Mouse (Mus musculus) heart, postnatal 4 days (tissue): ENCODE data around the gene Lipn. TPM values are rescaled to one million over a fixed set of nuclear protein-coding genes. Genes with fewer than 3 reads are reported as not detected.

ENCODE experiments used
- DNase-seq: peaks from one replicate; pipeline ENCODE4 v3.0.0; 2021
- total RNA-seq, 2 experiments: library from RNA; stranded (reverse); gene quantifications; 2 replicates each; pipeline ENCODE4 v1.2.3; 2021

Lipn gene
- total RNA-seq: not detected

GRCm38 (mm10) chr19:34066779-34067472 lies at the start of gene Lipn:
TSS of gene Lipn (plus strand) at chr19:34067358.
- no peak for DNase-seq

- no peak for DNase-seq
These were observed 45.6 kb upstream of the Lipn start for GRCm38 (mm10) chr19:34021440-34022172.

DNA sequence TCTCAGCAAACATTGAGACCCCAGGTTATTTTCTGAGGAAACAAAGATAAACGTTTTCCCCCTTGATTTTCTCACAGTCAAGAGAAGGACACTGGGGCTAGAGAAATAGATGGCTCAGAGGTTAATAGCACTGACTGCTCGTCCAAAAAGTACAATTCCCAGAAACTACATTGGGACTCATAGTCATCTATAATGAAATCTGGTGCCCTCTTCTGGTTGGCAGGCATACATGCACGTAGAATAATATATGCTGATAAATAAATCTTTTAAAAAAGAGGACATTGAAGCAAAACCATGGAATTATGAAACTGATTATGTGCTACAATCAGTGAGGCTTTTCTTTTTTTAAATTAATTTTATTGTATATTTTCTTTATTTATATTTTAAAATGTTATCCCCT lies 44.4 kb upstream of the Lipn start:
- no peak for DNase-seq

DNA sequence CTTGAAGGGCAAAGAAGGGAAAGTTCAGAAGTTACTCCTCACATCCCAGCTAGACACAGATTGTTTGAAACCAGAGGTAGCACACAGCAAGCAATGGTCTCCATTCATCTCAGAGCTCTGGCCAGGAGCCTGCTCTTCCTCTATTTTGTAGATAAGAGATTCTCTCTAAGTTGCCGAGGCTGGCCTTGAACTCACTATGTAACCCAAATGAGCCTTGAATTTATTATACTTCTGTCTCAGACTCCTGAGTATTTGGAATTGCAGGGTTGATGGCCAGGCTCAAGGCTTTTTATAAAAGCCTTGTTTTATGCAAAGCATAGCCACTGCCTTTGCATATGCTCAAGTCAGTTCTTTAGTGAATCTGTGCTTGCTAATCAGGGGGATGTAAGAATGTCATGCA lies 27.4 kb upstream of the Lipn start:
- DNase-seq: no peak

DNA sequence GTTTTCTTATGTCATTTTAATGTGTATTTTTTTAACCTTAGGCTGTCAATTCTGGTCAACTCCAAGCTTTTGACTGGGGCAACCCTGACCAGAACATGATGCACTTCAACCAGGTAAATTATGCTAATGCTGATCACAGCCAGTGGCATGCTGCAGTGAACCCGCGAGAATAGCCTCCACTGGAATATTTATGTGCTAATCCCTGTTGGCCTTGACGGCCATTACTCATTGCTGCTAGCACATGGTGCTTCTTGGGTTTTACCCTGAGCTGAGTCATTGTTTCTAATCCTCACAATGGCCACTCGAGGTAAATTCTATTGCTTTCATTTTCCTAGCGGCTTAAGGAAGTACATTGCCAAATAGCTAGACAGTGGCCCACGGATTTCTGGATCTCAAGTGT lies 24.1 kb upstream of the Lipn start:
- DNase-seq: no peak

GRCm38 (mm10) chr19:34049371-34050039 lies 17.7 kb upstream of the Lipn start:
- DNase-seq: no peak

DNA sequence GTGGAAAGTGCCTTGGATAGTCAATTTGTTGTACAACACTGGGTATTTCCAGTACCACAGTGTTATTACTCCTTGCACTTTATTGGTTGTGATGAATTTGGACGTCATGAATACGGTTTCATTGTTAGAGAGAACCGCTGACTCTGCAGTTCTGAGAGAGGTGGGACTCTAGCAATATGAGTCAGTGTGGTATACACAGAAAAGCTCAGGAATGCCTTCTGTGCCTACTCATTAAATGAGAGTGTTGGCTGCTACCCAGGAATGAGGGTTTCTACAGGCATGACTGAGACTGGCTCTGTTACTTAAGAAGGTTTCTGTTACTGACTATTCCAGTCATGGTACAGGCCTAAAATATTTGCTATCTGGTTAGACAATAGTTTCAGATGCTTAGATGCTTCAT lies 15.7 kb upstream of the Lipn start:
- no peak for DNase-seq

DNA sequence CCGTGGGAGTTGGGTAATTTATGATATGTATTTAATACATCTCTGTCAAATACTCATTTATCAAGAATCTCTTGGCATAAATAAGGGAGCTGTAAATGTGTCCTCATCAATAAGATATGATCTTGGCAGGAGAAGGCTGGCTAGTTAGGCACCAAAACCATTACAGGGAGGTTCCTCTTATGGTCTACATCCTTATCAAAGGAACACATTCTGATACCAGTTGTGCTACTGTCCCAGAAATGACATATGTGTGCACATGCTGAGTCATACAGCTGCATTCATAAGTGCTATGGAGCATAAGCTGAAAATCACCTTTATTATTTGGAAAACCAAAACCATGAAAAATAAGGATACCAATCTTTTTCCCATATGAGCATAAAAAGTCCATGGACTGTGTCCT lies 3.6 kb upstream of the Lipn start:
- DNase-seq: no peak

GRCm38 (mm10) chr19:34064059-34064458 lies 3.1 kb upstream of the Lipn start:
- DNase-seq: no peak

- DNase-seq: no peak
These were observed 7.1 kb downstream of the Lipn start for GRCm38 (mm10) chr19:34074239-34074638.

DNA sequence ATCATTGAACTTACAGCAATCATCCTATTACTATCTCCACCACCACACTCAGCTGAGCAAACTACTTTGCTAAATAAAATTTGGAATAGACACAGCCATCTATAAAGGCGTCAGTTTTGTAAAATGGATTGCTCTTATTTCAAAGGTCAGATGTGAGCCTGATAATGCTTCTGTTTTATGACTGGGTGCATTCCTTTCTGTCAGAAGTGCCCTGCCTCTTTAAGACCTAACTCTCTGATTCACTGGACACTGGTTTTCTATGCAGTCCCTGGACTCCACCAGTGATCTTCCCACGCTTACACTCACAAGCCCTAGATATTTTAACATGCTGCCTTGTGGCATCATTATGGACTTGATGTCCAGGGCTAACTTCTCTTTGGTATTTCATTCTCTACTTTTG lies 11.0 kb downstream of the Lipn start:
- DNase-seq: no peak

GRCm38 (mm10) chr19:34089011-34089680 lies 22.0 kb downstream of the Lipn start:
- DNase-seq: no peak

GRCm38 (mm10) chr19:34095381-34095780 lies 28.2 kb downstream of the Lipn start:
- DNase-seq: no peak

GRCm38 (mm10) chr19:34096228-34096627 lies 29.1 kb downstream of the Lipn start:
- no peak for DNase-seq

- DNase-seq: no peak
These were observed 33.5 kb downstream of the Lipn start, which contains the start of gene Lipm for GRCm38 (mm10) chr19:34100633-34101032. TSS of gene Lipm (plus strand) at chr19:34100933.

- DNase-seq: no peak
These were observed 34.7 kb downstream of the Lipn start for GRCm38 (mm10) chr19:34101888-34102287.

- no peak for DNase-seq
These were observed 37.7 kb downstream of the Lipn start for GRCm38 (mm10) chr19:34104841-34105240.

DNA sequence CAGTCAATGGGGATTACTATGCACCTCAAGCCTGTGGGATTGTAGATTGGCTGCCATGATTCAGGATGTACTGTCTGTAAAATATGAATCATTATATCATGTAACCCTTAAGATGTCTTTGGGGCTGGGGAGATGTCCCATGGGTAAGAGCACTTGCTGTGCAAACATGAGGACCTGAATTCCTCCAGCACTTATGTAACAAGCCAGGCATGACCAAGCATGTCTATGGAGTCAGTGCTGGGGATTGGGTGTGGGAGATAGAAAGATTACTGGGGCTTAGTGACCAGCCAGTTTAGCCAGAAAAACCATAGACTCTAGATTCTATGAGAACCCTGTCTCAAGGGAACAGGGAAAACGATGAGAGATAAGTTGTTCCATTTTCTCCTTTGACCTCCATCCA lies 51.9 kb downstream of the Lipn start:
- no peak for DNase-seq

GRCm38 (mm10) chr19:34119653-34120052 lies 52.5 kb downstream of the Lipn start:
- no peak for DNase-seq

- DNase-seq: no peak
These were observed 53.1 kb downstream of the Lipn start for GRCm38 (mm10) chr19:34120107-34120731.
